Mouse (Mus musculus) thymus, adult 2 months (tissue): ENCODE results near the gene Rbm4b.

Experiments used
- CTCF ChIP-seq: fragments of 200-500 bp; IDR thresholded peaks from 2 replicates; pipeline ENCODE4 v1.5.1; 2012; ENCODE audit warnings: mild to moderate bottlenecking, control low read depth, low read length, moderate library complexity, borderline replicate concordance; ENCODE audit not compliant: control insufficient read depth, poor library complexity, insufficient read depth; ENCODE audit errors: extremely low read depth
- POLR2A ChIP-seq: fragments of 200-500 bp; IDR thresholded peaks from 2 replicates; pipeline ENCODE4 v1.6.1; 2012; ENCODE audit warnings: mild to moderate bottlenecking, low read length, control low read depth, moderate library complexity; ENCODE audit not compliant: control insufficient read depth, poor library complexity, insufficient read depth; ENCODE audit errors: extremely low read depth

GRCm38 (mm10) chr19:4711601-4712155 is 44.6 kb upstream of the Rbm4b start:
- TF ChIP-seq CTCF: no peak
- no peak for TF ChIP-seq POLR2A
